Mouse (Mus musculus) thymus, adult 2 months (tissue): ENCODE data around the gene Ppp2r2c.

Experiments
- CTCF ChIP-seq: fragments of 200-500 bp; IDR thresholded peaks from 2 replicates; pipeline ENCODE4 v1.5.1; 2012; ENCODE audit warnings: mild to moderate bottlenecking, control low read depth, low read length, moderate library complexity, borderline replicate concordance; ENCODE audit not compliant: control insufficient read depth, poor library complexity, insufficient read depth; ENCODE audit errors: extremely low read depth
- POLR2A ChIP-seq: fragments of 200-500 bp; IDR thresholded peaks from 2 replicates; pipeline ENCODE4 v1.6.1; 2012; ENCODE audit warnings: mild to moderate bottlenecking, low read length, control low read depth, moderate library complexity; ENCODE audit not compliant: control insufficient read depth, poor library complexity, insufficient read depth; ENCODE audit errors: extremely low read depth

DNA sequence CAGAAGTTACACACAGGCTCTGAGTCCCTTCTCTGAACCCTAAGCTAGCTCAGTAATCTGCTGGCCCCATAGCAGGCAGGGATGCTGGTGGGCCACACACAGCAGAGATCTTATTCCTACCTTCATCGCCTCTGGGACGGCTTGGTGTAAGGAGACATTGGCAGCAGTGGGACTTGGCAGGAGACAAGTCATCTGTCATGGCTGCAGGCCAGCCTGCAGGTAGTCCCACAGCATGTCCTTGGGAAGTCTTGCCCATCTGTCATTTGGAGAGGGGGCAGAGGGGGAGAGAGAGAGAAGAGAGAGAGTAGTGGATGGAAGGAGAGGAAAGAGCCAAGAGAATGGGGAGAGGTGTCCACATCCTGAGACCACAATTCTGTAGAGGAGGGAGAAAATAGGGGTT lies 35.8 kb downstream of the Ppp2r2c start:
- TF ChIP-seq CTCF: no peak
- TF ChIP-seq POLR2A: no peak
